Mouse (Mus musculus): Measurements from ENCODE around the gene Disc1. TPM values are rescaled to one million over a fixed set of nuclear protein-coding genes. Genes with fewer than 3 reads are reported as not detected.

Gene Disc1
- 2.7 and 3.3 TPM in 2 replicates for polyA plus RNA-seq (2015; fragmentation: Nextera tagmentation; extraction: Ambion mirVana)

DNA sequence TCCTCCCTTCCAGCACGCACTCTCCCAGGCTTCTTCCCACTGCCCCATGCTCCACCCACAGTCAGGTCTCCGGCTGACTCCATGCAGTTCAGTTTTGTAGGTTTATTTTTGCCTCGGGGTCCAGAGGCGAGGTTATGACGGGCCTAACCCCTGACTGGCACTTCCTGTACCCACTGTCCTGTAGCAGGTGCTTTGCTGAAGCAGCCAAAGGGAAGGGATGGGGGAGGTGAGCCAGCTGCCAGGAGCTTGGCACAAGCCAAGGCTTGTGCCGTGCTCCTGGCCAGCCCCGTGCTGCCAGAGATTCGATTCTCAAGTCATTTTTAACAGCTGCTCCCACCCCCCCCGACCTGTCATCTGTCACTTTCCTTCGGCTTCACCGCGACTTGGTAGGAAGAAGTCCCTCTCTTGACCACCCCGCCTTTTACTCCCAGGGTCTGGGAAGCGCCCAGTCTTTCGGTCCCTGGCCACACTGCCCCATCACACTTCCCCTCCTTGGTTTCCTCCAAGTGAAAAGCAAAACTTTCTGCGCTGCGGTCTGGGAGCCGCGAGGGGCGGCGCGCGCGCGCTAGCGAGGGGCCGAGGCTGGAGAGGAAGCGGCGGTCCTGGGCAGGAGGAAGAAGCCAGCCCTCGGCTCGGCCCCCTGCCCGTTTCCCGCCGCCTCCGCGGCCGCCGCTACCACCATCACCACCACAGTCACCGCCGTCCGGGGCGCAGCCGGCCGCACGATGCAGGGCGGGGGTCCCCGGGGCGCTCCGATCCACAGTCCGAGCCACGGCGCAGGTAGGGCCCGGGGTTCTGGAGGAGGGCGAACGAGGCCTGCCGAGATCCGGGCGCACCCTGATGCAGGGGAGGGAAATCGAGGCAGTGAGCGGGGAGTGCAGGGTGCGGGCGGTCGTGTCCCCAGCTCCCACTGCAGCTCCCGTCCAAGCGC is at the start of gene Disc1:
Gene Disc1, plus strand, starts transcription at position 691 of the 931 bp plus-strand sequence.
- Histone ChIP-seq H3K4me2 (peak within 1 kb of the TSS; percentile 82), H3K9ac (peak within 1 kb of the TSS; percentile 66), H3K27me3 (peaks cover 12% of the 10 kb centered on the region; the same call in 1 of the 2 replicates), H3K27ac (peak within 1 kb of the TSS; percentile 59), H3K4me1 (replicated peaks) (peaks cover 16% of the 10 kb centered on the region), H3K4me3 (peak within 1 kb of the TSS; percentile 59), H3K36me3 (no peaks in the 10 kb centered on the region), H3K9me3 (replicated peaks) (no peaks in the 10 kb centered on the region)
- WGBS: 2% methylated on average over 65 of the region's 65 CpGs
- ATAC-seq (replicated peaks; ENCODE audit: insufficient number of reproducible peaks, insufficient read depth, low FRiP score, low read depth): peak; percentile 24

DNA sequence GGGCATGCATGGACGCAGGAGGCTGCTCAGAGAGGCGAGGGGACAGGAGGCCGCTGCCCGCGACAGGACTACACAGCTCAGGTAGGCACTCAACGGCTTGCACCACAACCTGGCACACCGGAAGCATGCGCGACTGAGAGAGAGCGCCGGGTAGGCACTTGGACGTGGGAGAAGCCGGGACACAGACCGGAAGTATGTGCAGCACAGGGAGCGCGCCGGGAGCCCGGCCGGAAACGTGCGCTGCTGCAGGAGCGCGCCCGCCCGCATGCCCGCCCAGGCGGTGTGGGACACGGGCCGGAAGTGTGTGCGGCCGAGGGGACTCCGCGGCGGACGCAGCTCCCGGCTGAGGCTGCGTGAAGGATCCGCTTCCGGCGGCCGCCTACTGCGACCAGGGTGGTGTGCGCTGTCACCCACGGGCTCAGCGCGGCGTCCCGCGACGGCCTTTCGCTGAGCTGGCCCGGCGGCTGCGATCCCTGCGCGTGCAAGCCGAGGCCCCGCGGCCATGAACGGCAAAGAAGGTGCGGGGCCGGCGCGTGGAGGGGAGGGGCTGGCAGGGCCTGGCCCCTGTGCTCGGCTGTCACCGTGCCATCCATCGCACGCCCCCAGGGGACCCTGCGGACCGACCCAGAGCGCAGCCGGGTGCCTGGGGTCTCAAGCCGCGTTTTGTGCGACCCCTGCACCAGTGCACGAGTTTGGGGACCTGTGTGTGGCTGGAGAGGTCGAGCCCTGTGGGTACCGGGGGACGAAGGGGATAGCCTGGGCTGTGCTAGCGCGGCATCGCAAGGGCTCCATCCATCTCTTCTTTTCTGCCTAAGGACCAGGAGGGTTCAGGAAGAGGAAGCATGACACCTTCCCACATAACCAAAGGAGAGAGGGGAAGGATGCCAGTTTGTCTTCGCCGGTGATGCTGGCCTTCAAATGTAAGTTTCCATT is 41.0 kb upstream of the Disc1 start, which contains the start of gene Tsnax:
Gene Tsnax, plus strand, starts transcription at position 303 of the 933 bp plus-strand sequence.
- H3K4me3 ChIP-seq: peak within 1 kb of the TSS; percentile 96
- 2% methylated on average over 79 of the region's 84 CpGs for WGBS
- peak within 1 kb of the TSS; percentile 97 for H3K9ac ChIP-seq
- no peaks in the 10 kb centered on the region for H3K9me3 ChIP-seq (replicated peaks)
- peak within 1 kb of the TSS; percentile 92 for H3K4me2 ChIP-seq
- H3K27ac ChIP-seq: peak within 1 kb of the TSS; percentile 86
- ATAC-seq (replicated peaks; ENCODE audit: insufficient number of reproducible peaks, insufficient read depth, low FRiP score, low read depth): peak; percentile 95
- H3K4me1 ChIP-seq (replicated peaks): no peaks in the 10 kb centered on the region; the same call in none of the 2 replicates
- no peaks in the 10 kb centered on the region for H3K27me3 ChIP-seq
- peaks cover 27% of the 10 kb centered on the region for H3K36me3 ChIP-seq

DNA sequence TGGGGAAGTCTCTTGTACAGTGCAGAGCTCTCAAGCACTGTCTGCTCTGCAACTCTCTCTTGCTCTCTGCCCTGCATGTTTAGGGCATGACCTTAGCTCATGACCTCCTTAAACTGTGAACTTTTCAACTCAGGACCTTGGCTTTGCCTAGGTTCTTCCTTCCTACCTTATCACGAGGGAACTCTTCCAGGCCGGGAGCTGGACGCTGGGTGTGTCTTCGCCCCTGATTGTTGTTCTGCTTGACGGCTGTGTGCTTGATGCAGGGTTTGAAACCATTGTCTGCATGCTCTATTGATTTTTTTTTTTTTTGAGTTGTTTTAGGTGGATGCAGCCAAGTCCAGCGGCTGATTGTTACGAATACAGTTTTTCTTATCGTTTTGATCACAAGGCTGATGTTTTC is 29.9 kb upstream of the Disc1 start:
- Histone ChIP-seq H3K36me3 (peaks cover 41% of the 10 kb centered on the region), H3K27me3 (no peaks in the 10 kb centered on the region), H3K4me2 (no peak overlapping the region), H3K4me1 (replicated peaks) (no peaks in the 10 kb centered on the region), H3K27ac (no peak overlapping the region), H3K9ac (no peak overlapping the region), H3K4me3 (no peak overlapping the region), H3K9me3 (replicated peaks) (no peaks in the 10 kb centered on the region)
- WGBS: 75% methylated on average over 8 of the region's 8 CpGs
- no peak for ATAC-seq (replicated peaks; ENCODE audit: insufficient number of reproducible peaks, insufficient read depth, low FRiP score, low read depth)

DNA sequence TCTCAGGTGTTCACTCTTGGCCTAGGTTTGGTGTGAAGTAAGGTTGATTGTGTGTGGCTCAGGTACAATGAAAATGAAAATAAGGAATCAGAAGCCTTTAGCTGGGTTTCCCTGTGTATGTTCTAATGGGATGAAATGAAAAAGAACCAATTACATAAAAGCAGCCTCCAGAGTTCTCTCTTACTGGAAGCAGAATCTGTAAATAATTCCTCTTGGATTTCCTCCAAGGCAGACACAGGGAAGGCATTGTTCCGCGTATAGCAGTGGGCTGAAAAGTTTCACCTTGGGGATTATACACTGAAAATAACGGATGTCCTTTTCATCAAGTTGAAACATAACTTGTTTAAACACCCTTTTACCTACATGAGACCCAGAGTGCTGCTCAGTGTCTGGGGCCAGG is 26.8 kb upstream of the Disc1 start:
- Histone ChIP-seq H3K9me3 (replicated peaks) (no peaks in the 10 kb centered on the region), H3K9ac (no peak overlapping the region), H3K4me1 (replicated peaks) (no peaks in the 10 kb centered on the region), H3K4me2 (no peak overlapping the region), H3K36me3 (peaks cover 66% of the 10 kb centered on the region), H3K27ac (peak overlapping the region; percentile 7; the same call in 1 of the 2 replicates), H3K4me3 (no peak overlapping the region), H3K27me3 (no peaks in the 10 kb centered on the region)
- ATAC-seq (replicated peaks; ENCODE audit: insufficient number of reproducible peaks, insufficient read depth, low FRiP score, low read depth): no peak
- 53% methylated on average over 3 of the region's 3 CpGs for WGBS

DNA sequence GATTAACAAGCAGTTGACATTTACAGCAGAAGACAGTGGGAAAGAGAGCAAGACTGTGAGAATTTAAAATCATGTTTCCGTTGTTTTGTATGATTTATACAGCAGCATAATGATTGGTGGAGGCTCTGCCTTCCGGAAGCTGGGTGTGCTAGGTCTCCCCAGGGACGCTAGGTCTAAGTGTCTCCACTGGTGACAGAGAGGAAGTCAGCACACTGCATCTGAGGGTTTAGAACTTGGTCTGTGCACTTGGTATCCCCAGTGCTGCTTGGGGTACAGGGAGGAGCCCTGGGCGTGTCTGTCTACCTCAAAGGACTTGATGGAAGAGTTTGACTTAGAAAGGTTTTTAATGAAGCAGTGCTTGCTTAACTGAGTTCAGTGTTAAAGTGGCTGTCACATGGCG is 25.2 kb upstream of the Disc1 start:
- H3K36me3 ChIP-seq: peaks cover 74% of the 10 kb centered on the region
- 89% methylated on average over 5 of the region's 5 CpGs for whole genome bisulfite sequencing

DNA sequence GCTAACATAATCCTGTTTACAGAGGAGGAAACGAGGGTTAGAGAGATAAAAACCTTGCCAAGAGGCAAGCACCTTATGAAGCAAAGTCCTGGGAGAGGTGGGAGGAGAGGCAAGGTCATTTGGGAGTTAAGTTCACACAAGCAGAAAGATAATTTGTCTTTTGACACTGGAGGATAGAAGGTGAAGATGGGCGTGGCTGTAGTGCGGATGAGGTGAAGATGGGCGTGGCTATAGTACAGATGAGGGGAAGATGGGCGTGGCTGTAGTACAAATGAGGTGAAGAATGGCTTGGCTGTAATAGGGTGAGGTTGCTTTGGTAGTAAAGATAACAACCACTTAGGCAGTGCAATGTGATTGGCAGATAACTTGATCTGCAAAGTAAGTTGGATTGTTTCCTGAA is 22.7 kb upstream of the Disc1 start:
- Histone ChIP-seq H3K9ac (no peak overlapping the region), H3K27me3 (no peaks in the 10 kb centered on the region), H3K4me2 (no peak overlapping the region), H3K9me3 (replicated peaks) (no peaks in the 10 kb centered on the region), H3K4me1 (replicated peaks) (no peaks in the 10 kb centered on the region), H3K4me3 (no peak overlapping the region), H3K27ac (no peak overlapping the region), H3K36me3 (peaks cover 50% of the 10 kb centered on the region)
- no peak for ATAC-seq (replicated peaks; ENCODE audit: insufficient number of reproducible peaks, insufficient read depth, low FRiP score, low read depth)
- WGBS: 60% methylated on average over 5 of the region's 5 CpGs

More for the DNA sequence above, 25.2 kb upstream of the Disc1 start:
- ATAC-seq (replicated peaks; ENCODE audit: insufficient number of reproducible peaks, insufficient read depth, low FRiP score, low read depth): no peak
- H3K27ac ChIP-seq: no peak overlapping the region
- H3K9ac ChIP-seq: no peak overlapping the region
- no peaks in the 10 kb centered on the region for H3K27me3 ChIP-seq
- no peak overlapping the region for H3K4me3 ChIP-seq
- no peaks in the 10 kb centered on the region for H3K9me3 ChIP-seq (replicated peaks)
- no peaks in the 10 kb centered on the region for H3K4me1 ChIP-seq (replicated peaks)
- H3K4me2 ChIP-seq: no peak overlapping the region

DNA sequence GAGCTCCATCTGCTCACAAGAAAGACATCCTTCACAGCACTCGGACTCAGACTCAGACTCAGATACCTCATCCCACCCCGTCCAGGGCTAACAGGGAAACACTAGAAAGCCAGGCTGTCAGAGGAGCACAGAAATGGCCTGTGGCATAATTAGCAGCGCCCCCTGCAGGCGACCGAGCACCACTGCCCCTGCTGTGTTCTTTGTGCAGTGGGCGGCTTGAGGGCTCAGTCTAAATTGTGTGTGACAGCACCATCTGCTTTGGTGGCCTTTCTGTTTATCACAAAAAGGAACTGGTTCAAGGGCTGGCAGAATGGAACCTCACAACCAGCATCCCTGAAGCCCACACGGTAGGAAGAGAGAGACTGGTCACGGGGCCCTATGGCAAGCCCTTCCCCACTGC is 19.3 kb upstream of the Disc1 start:
- Histone ChIP-seq H3K9me3 (replicated peaks) (no peaks in the 10 kb centered on the region), H3K27ac (no peak overlapping the region), H3K27me3 (no peaks in the 10 kb centered on the region), H3K4me3 (no peak overlapping the region), H3K36me3 (peaks cover 42% of the 10 kb centered on the region), H3K4me1 (replicated peaks) (no peaks in the 10 kb centered on the region), H3K4me2 (no peak overlapping the region), H3K9ac (no peak overlapping the region)
- no peak for ATAC-seq (replicated peaks; ENCODE audit: insufficient number of reproducible peaks, insufficient read depth, low FRiP score, low read depth)
- 40% methylated on average over 8 of the region's 8 CpGs for WGBS

DNA sequence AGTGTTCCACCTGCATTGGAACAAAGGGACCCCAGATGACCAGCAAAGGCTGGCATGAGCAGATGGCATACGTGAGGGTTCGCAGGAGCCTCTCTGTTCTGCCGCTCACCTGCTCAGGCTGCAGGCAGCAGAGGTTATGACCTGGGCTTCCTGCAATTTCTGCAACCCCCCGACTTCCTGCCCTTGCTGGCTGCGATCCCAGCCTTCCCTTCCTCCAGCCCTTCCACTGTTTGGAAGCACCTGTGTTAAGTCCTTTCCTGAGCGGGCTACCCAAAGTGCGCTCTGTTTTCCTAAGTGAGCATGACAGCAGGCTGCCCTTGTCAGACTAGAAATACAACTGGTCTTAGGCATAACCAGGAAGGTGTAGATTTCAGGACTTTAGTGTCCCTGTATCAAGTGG is 16.9 kb upstream of the Disc1 start:
- ATAC-seq (replicated peaks; ENCODE audit: insufficient number of reproducible peaks, insufficient read depth, low FRiP score, low read depth): 0 out of 2 replicates have a peak, but pooled peaks have one; percentile 47
- H3K4me3 ChIP-seq: no peak overlapping the region
- H3K4me2 ChIP-seq: no peak overlapping the region
- H3K36me3 ChIP-seq: peaks cover 20% of the 10 kb centered on the region
- H3K4me1 ChIP-seq (replicated peaks): no peaks in the 10 kb centered on the region
- H3K9ac ChIP-seq: no peak overlapping the region
- no peaks in the 10 kb centered on the region for H3K9me3 ChIP-seq (replicated peaks)
- peak overlapping the region; percentile 48; the same call in 1 of the 2 replicates for H3K27ac ChIP-seq
- 66% methylated on average over 7 of the region's 7 CpGs for WGBS
- no peaks in the 10 kb centered on the region for H3K27me3 ChIP-seq

DNA sequence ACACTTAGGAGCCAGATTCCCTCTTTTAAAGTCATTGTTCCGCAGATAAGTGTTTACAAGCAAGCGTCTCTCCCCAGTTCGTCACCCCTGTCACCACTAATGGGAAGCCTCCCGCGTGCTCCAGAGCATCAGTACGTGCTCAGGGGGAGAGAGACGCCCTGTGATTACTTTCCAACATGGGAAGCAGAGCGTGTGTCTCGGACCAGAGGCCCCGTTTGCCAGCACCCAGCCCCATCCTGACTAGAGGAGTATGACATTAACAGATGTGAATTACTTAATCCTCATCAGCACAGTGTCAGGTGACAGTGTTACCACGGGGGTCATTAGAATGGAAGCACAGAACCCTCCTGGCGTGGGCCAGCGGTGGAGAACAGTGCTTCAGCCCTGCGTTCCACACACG is 15.3 kb upstream of the Disc1 start:
- WGBS: 84% methylated on average over 15 of the region's 15 CpGs
- Histone ChIP-seq H3K27ac (no peak overlapping the region), H3K9me3 (replicated peaks) (no peaks in the 10 kb centered on the region), H3K36me3 (peaks cover 10% of the 10 kb centered on the region; the same call in 1 of the 2 replicates), H3K4me1 (replicated peaks) (no peaks in the 10 kb centered on the region), H3K27me3 (no peaks in the 10 kb centered on the region), H3K4me3 (no peak overlapping the region), H3K9ac (no peak overlapping the region), H3K4me2 (no peak overlapping the region)
- ATAC-seq (replicated peaks; ENCODE audit: insufficient number of reproducible peaks, insufficient read depth, low FRiP score, low read depth): no peak

DNA sequence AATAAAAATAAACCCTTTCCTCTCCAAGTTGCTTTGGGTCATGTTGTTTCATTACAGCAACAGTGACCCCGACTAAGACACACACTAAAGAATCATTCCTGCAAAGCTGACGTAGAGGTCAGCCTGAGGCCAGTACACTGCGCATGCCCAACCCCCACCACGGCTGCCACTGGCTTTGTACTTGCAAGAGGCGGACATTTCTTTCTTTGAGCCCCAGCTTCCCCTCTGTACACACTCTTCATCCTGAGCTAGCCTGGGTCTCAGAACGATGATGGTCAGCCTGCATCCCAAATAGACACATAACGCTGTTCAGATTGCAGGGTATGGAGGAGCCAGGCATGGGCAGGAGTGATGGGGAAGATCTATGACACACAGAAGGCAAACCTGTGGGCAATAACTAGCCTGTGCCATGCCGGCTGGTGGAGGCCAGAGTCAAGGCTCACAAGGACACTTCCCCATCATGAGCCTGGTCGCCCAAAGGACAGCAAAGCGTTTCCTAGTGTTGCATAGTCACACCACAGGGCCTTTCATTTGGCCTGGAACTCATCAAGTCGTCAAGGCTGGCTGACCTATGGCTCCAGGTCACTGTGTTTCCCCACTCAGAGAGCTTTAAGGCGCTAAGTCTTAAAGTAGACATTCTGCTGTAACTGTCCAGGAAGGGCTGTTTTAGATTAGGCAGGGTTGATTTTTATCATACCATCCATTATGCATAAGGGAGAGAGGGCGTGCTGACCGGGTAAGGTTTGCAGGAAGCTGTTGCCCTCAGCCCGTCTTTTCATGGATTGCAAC is 13.2 kb upstream of the Disc1 start:
- Histone ChIP-seq H3K4me3 (no peak overlapping the region), H3K27me3 (no peaks in the 10 kb centered on the region), H3K4me1 (replicated peaks) (no peaks in the 10 kb centered on the region), H3K36me3 (peaks cover 10% of the 10 kb centered on the region; the same call in 1 of the 2 replicates), H3K9me3 (replicated peaks) (no peaks in the 10 kb centered on the region), H3K27ac (no peak overlapping the region), H3K9ac (no peak overlapping the region), H3K4me2 (no peak overlapping the region)
- ATAC-seq (replicated peaks; ENCODE audit: insufficient number of reproducible peaks, insufficient read depth, low FRiP score, low read depth): no peak
- WGBS: 63% methylated on average over 15 of the region's 15 CpGs

Measured in heart, embryonic 15.5 days (tissue).